Mouse (Mus musculus): ENCODE measurements at regions not wholly inside any gene's neighbourhood (a gene's known extent, or its start where the extent isn't known, plus 50 kb on each side); places are given as distances from the start of the nearest gene placed in this dataset.

GRCm38 (mm10) chr6:140368354-140369069 is 55.3 kb upstream of the Plekha5 start:
- no peak for ATAC-seq (ENCODE audit: low FRiP score, low read depth)
- Histone ChIP-seq H3K36me3 (no peaks in the 10 kb centered on the region), H3K27ac (replicated peaks) (no peak overlapping the region), H3K27me3 (no peaks in the 10 kb centered on the region), H3K4me3 (no peak overlapping the region), H3K9me3 (no peaks in the 10 kb centered on the region), H3K4me2 (replicated peaks) (no peak overlapping the region), H3K4me1 (no peaks in the 10 kb centered on the region), H3K9ac (replicated peaks) (no peak overlapping the region)
- WGBS = 80% methylated on average over 8 of the region's 8 CpGs

DNA sequence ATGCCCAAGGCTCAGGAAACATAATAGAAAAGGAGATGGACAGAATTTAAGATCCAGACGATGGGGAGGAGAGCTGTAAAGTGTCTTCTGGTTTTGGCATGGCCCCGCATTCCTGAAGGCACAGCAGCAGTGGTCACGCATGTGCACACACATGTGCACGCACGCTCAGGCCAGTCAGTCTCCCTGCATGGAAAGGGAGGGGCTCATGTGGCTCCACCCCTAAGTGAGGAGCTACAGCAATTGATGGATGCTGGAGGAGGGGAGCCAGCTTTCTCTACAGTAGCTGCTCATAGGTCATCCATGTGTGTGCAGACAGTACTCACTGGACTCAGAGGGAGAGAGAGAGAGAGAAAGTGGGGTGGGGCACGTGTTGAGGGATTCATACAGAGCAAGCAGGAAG is 56.6 kb upstream of the Plekha5 start:
- no peak overlapping the region for H3K27ac ChIP-seq (replicated peaks)
- H3K27me3 ChIP-seq = no peaks in the 10 kb centered on the region
- no peaks in the 10 kb centered on the region for H3K4me1 ChIP-seq
- no peaks in the 10 kb centered on the region for H3K9me3 ChIP-seq
- no peaks in the 10 kb centered on the region for H3K36me3 ChIP-seq
- H3K9ac ChIP-seq (replicated peaks) = no peak overlapping the region
- H3K4me2 ChIP-seq (replicated peaks) = no peak overlapping the region
- no peak overlapping the region for H3K4me3 ChIP-seq
- 0 out of 2 replicates have a peak, but pooled peaks have one; percentile 38 for ATAC-seq (ENCODE audit: low FRiP score, low read depth)
- WGBS = 92% methylated on average over 6 of the region's 6 CpGs

DNA sequence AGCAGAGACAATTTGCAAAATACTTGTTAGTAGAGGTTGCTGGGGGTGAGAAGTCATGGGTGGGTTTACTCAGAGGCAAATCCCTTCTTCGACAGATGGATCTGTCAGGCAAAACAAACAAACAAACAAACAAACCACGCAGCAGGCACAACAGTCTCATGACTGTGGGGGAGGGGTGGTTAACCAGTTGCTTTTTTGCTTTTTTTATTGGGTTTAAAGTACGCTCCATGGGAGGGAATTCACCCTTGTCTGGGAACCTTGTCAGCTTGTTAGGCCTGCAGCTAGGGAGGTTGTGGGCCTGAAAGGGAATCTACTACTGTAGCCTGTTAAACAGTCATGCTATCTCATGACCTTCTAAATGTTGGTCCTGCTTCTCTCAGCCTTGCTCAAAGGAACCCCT is 57.1 kb upstream of the Plekha5 start:
- no peaks in the 10 kb centered on the region for H3K36me3 ChIP-seq
- no peaks in the 10 kb centered on the region for H3K9me3 ChIP-seq
- H3K4me2 ChIP-seq (replicated peaks) = no peak overlapping the region
- no peak overlapping the region for H3K9ac ChIP-seq (replicated peaks)
- no peaks in the 10 kb centered on the region for H3K4me1 ChIP-seq
- ATAC-seq (ENCODE audit: low FRiP score, low read depth) = no peak
- H3K4me3 ChIP-seq = no peak overlapping the region
- H3K27ac ChIP-seq (replicated peaks) = no peak overlapping the region
- 48% methylated on average over 3 of the region's 3 CpGs for WGBS
- no peaks in the 10 kb centered on the region for H3K27me3 ChIP-seq

- Histone ChIP-seq H3K4me2 (replicated peaks) (no peak overlapping the region), H3K4me1 (no peaks in the 10 kb centered on the region), H3K27me3 (no peaks in the 10 kb centered on the region), H3K36me3 (no peaks in the 10 kb centered on the region), H3K27ac (replicated peaks) (no peak overlapping the region), H3K9ac (replicated peaks) (no peak overlapping the region), H3K4me3 (no peak overlapping the region), H3K9me3 (no peaks in the 10 kb centered on the region)
- no peak for ATAC-seq (ENCODE audit: low FRiP score, low read depth)
- WGBS = 55% methylated on average over 4 of the region's 4 CpGs
These were observed 62.9 kb upstream of the Plekha5 start for GRCm38 (mm10) chr6:140360996-140361395.

DNA sequence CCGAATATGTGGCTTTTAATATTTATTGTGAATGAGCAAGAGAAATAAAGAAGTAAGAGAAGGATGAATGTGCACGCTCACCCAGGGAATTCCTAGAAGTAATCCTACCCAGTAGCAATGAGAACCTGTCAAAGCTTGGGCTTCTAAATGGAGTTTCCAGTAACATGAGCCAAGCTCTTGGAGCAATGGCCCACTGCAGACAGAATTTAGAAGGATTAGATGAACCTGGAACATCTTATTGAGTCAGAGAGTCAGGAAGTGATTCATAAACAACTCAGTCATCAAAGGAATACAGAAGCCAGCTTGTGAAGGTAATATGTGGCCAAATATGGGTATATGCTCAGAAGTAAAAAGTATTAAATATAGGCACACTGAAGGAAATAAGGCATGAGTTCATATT is 66.0 kb upstream of the Plekha5 start:
- ATAC-seq (ENCODE audit: low FRiP score, low read depth) = no peak
- no peak overlapping the region for H3K4me3 ChIP-seq
- H3K36me3 ChIP-seq = no peaks in the 10 kb centered on the region
- 83% methylated on average over 2 of the region's 2 CpGs for WGBS
- H3K4me2 ChIP-seq (replicated peaks) = no peak overlapping the region
- H3K9me3 ChIP-seq = no peaks in the 10 kb centered on the region
- H3K9ac ChIP-seq (replicated peaks) = no peak overlapping the region
- no peak overlapping the region for H3K27ac ChIP-seq (replicated peaks)
- no peaks in the 10 kb centered on the region for H3K4me1 ChIP-seq
- no peaks in the 10 kb centered on the region for H3K27me3 ChIP-seq

DNA sequence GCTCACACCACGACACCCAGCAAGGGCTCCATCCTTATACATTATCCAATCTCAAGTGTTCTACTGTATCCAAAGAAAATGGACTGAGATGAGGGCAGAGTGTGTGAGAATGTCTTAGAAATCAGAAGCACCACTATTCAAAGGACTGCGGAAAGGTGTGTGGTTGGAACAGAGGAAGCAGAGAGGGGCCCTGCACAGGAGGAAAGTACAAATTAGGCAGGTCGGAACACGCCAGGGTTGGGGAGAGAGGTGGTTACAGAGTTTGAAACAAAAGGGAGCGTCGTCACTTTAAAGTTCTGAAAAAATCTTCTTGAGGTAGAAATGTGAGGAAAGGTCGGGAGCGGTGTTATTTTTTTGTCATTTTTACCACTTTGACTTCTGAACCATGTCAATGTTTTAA is 66.6 kb upstream of the Plekha5 start:
- H3K4me3 ChIP-seq = no peak overlapping the region
- no peak for ATAC-seq (ENCODE audit: low FRiP score, low read depth)
- H3K27ac ChIP-seq (replicated peaks) = no peak overlapping the region
- H3K9ac ChIP-seq (replicated peaks) = no peak overlapping the region
- H3K4me2 ChIP-seq (replicated peaks) = no peak overlapping the region
- no peaks in the 10 kb centered on the region for H3K27me3 ChIP-seq
- WGBS = 84% methylated on average over 8 of the region's 8 CpGs
- H3K36me3 ChIP-seq = no peaks in the 10 kb centered on the region
- no peaks in the 10 kb centered on the region for H3K9me3 ChIP-seq
- no peaks in the 10 kb centered on the region for H3K4me1 ChIP-seq

- Histone ChIP-seq H3K27ac (replicated peaks) (no peak overlapping the region), H3K9me3 (no peaks in the 10 kb centered on the region), H3K27me3 (no peaks in the 10 kb centered on the region; the same call in 1 of the 2 replicates), H3K36me3 (no peaks in the 10 kb centered on the region), H3K4me2 (replicated peaks) (no peak overlapping the region), H3K4me3 (no peak overlapping the region), H3K4me1 (peaks cover 5% of the 10 kb centered on the region; the same call in 1 of the 2 replicates), H3K9ac (replicated peaks) (no peak overlapping the region)
- WGBS = 88% methylated on average over 6 of the region's 6 CpGs
- ATAC-seq (ENCODE audit: low FRiP score, low read depth) = no peak
These were observed 69.8 kb upstream of the Plekha5 start for GRCm38 (mm10) chr6:140354082-140354481.

GRCm38 (mm10) chr6:140353610-140354009 is 70.2 kb upstream of the Plekha5 start:
- H3K27me3 ChIP-seq = no peaks in the 10 kb centered on the region; the same call in 1 of the 2 replicates
- no peak overlapping the region for H3K4me3 ChIP-seq
- H3K9ac ChIP-seq (replicated peaks) = no peak overlapping the region
- no peaks in the 10 kb centered on the region for H3K9me3 ChIP-seq
- peaks cover 5% of the 10 kb centered on the region; the same call in 1 of the 2 replicates for H3K4me1 ChIP-seq
- no peaks in the 10 kb centered on the region for H3K36me3 ChIP-seq
- H3K27ac ChIP-seq (replicated peaks) = no peak overlapping the region
- H3K4me2 ChIP-seq (replicated peaks) = no peak overlapping the region
- WGBS = 88% methylated on average over 6 of the region's 6 CpGs
- no peak for ATAC-seq (ENCODE audit: low FRiP score, low read depth)

DNA sequence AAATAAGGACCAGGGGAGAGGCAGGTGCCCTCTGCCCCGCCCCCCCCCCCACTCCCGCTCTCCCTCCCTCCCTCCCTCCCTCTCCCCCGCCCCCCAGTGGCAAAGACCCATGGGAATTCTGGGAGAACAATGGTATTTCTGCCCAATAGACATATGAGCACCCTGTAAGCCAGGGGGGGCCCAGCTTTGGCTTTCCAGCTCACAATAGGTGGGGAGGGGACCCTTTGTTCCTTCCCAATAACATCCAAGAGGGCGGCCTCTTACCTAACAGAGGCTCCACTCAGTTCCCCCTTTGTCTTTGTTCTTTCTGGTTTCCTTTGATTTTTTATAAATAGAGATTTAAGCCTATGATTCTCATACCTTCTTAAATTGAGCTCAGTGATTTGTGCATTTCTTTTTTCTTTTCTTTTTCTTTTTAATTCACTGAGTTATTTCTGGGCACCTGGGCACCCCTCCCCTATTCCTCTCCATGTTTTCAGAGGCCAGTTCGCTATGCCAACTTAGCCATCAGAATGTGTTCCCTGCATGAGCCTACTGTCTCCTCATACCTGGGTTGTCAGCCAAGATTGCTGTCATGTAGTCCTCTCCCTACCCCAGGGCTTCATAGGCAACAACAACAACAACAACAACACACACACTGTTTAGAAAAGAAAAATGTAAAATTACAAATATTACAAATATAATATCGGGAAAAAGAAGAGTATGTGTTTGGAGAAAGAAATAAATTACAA is 72.3 kb upstream of the Plekha5 start:
- peaks cover 5% of the 10 kb centered on the region; the same call in 1 of the 2 replicates for H3K4me1 ChIP-seq
- H3K27ac ChIP-seq (replicated peaks) = no peak overlapping the region
- no peak overlapping the region for H3K4me3 ChIP-seq
- no peak overlapping the region for H3K4me2 ChIP-seq (replicated peaks)
- no peak overlapping the region for H3K9ac ChIP-seq (replicated peaks)
- H3K36me3 ChIP-seq = no peaks in the 10 kb centered on the region
- ATAC-seq (ENCODE audit: low FRiP score, low read depth) = peak; percentile 47; the same call in 1 of the 2 replicates
- H3K27me3 ChIP-seq = no peaks in the 10 kb centered on the region; the same call in 1 of the 2 replicates
- no peaks in the 10 kb centered on the region for H3K9me3 ChIP-seq
- 38% methylated on average over 5 of the region's 6 CpGs for WGBS

- Histone ChIP-seq H3K4me1 (peaks cover 5% of the 10 kb centered on the region), H3K27me3 (no peaks in the 10 kb centered on the region; the same call in 1 of the 2 replicates), H3K27ac (replicated peaks) (no peak overlapping the region), H3K4me3 (no peak overlapping the region), H3K9me3 (no peaks in the 10 kb centered on the region), H3K4me2 (replicated peaks) (no peak overlapping the region), H3K9ac (replicated peaks) (no peak overlapping the region), H3K36me3 (no peaks in the 10 kb centered on the region)
- ATAC-seq (ENCODE audit: low FRiP score, low read depth) = no peak
- 92% methylated on average over 16 of the region's 16 CpGs for WGBS
These were observed 75.3 kb upstream of the Plekha5 start for GRCm38 (mm10) chr6:140348578-140348977.

- H3K9ac ChIP-seq (replicated peaks) = no peak overlapping the region
- H3K27ac ChIP-seq (replicated peaks) = no peak overlapping the region
- no peaks in the 10 kb centered on the region; the same call in 1 of the 2 replicates for H3K27me3 ChIP-seq
- ATAC-seq (ENCODE audit: low FRiP score, low read depth) = no peak
- 72% methylated on average over 6 of the region's 6 CpGs for WGBS
- no peaks in the 10 kb centered on the region for H3K36me3 ChIP-seq
- H3K4me2 ChIP-seq (replicated peaks) = no peak overlapping the region
- no peaks in the 10 kb centered on the region for H3K9me3 ChIP-seq
- peaks cover 15% of the 10 kb centered on the region for H3K4me1 ChIP-seq
- H3K4me3 ChIP-seq = no peak overlapping the region
These were observed 76.9 kb upstream of the Plekha5 start for GRCm38 (mm10) chr6:140346929-140347328.

GRCm38 (mm10) chr6:140343638-140344037 is 80.2 kb upstream of the Plekha5 start:
- peak overlapping the region; percentile 52; the same call in 1 of the 2 replicates for H3K27ac ChIP-seq (replicated peaks)
- H3K9ac ChIP-seq (replicated peaks) = no peak overlapping the region

More at GRCm38 (mm10) chr6:140343638-140344037, 80.2 kb upstream of the Plekha5 start:
- Histone ChIP-seq H3K4me2 (replicated peaks) (no peak overlapping the region), H3K4me3 (no peak overlapping the region), H3K36me3 (no peaks in the 10 kb centered on the region), H3K4me1 (peaks cover 10% of the 10 kb centered on the region), H3K9me3 (no peaks in the 10 kb centered on the region), H3K27me3 (no peaks in the 10 kb centered on the region)
- ATAC-seq (ENCODE audit: low FRiP score, low read depth) = no peak
- 64% methylated on average over 11 of the region's 11 CpGs for WGBS

Data from midbrain, embryonic 12.5 days (tissue).